Mouse (Mus musculus) brain, embryonic 14.5 days (tissue): ENCODE results near the gene Nrbf2. TPM values are rescaled to one million over a fixed set of nuclear protein-coding genes. Genes with fewer than 3 reads are reported as not detected.

Source experiments
- DNase-seq: peaks from one replicate; pipeline ENCODE4 v3.0.0-alpha.2; 2011; ENCODE audit warnings: low read depth
- CTCF ChIP-seq: fragments of 200-500 bp; IDR thresholded peaks from 2 replicates; pipeline ENCODE4 v1.5.1; 2012; ENCODE audit warnings: inconsistent platforms, mild to moderate bottlenecking, moderate library complexity, borderline replicate concordance; ENCODE audit not compliant: insufficient read depth, insufficient read length; ENCODE audit errors: extremely low read depth
- POLR2A ChIP-seq: fragments of 200-500 bp; IDR thresholded peaks from 2 replicates; pipeline ENCODE4 v1.6.1; 2012; ENCODE audit warnings: mild to moderate bottlenecking, inconsistent platforms, borderline replicate concordance; ENCODE audit not compliant: poor library complexity, insufficient read depth, insufficient read length, severe bottlenecking; ENCODE audit errors: extremely low read depth
- polyA plus RNA-seq: library from polyadenylated mRNA; depleted of rRNA; stranded (reverse); fragments of >200 nt; gene quantifications from 2 replicates; pipeline ENCODE4 v1.2.3, GENCODE M21; 2012; rRNA removed

Gene Nrbf2
- polyA plus RNA-seq, result 15.3 and 18.3 TPM in 2 replicates

- peak; percentile 98 for DNase-seq
Measured at GRCm38 (mm10) chr10:67285176-67285814, at the start of gene Nrbf2. TSS of gene Nrbf2 (minus strand) at chr10:67285305.

GRCm38 (mm10) chr10:67330580-67330979 is 45.5 kb upstream of the Nrbf2 start:
- no peak for DNase-seq
- TF ChIP-seq CTCF, result no peak
- TF ChIP-seq POLR2A, result no peak

More at GRCm38 (mm10) chr10:67285176-67285814, at the start of gene Nrbf2:
- TF ChIP-seq POLR2A (peak; percentile 50; the same call in 1 of the 2 replicates), CTCF (no peak)

- no peak for TF ChIP-seq POLR2A
- no peak for TF ChIP-seq CTCF
- DNase-seq, result no peak
Measured at GRCm38 (mm10) chr10:67329661-67330060, 44.6 kb upstream of the Nrbf2 start.

GRCm38 (mm10) chr10:67328208-67328607 is 43.1 kb upstream of the Nrbf2 start:
- no peak for TF ChIP-seq CTCF
- TF ChIP-seq POLR2A, result no peak
- DNase-seq, result no peak

- no peak for DNase-seq
- TF ChIP-seq POLR2A (no peak), CTCF (no peak)
Measured at GRCm38 (mm10) chr10:67324036-67324435, 38.9 kb upstream of the Nrbf2 start.

- TF ChIP-seq POLR2A (no peak), CTCF (no peak)
- DNase-seq, result no peak
Measured at GRCm38 (mm10) chr10:67321396-67321795, 36.3 kb upstream of the Nrbf2 start.

- TF ChIP-seq CTCF, result no peak
- DNase-seq, result peak; percentile 59
Measured at GRCm38 (mm10) chr10:67320207-67320859, 35.2 kb upstream of the Nrbf2 start.

- DNase-seq, result no peak
- TF ChIP-seq CTCF (peak; percentile 39; the same call in 1 of the 2 replicates), POLR2A (no peak)
Measured at GRCm38 (mm10) chr10:67319016-67319725, 34.1 kb upstream of the Nrbf2 start.

- no peak for TF ChIP-seq CTCF
- TF ChIP-seq POLR2A, result no peak
- DNase-seq, result peak; percentile 55
Measured at GRCm38 (mm10) chr10:67317931-67318460, 32.9 kb upstream of the Nrbf2 start.

GRCm38 (mm10) chr10:67314811-67315435 is 29.8 kb upstream of the Nrbf2 start:
- TF ChIP-seq CTCF (peak; percentile 91), POLR2A (no peak)
- DNase-seq, result peak; percentile 87

GRCm38 (mm10) chr10:67312456-67312855 is 27.4 kb upstream of the Nrbf2 start:
- TF ChIP-seq POLR2A (no peak), CTCF (no peak)
- DNase-seq, result no peak
